Mouse (Mus musculus) heart, embryonic 11.5 days (tissue): ENCODE results near the gene Zp2. TPM values are rescaled to one million over a fixed set of nuclear protein-coding genes. Genes with fewer than 3 reads are reported as not detected.

ENCODE experiments used
- ATAC-seq: fragments of 200-750 bp; cut with Nextera tagmentation; replicated peaks from 2 replicates; pipeline ENCODE4 v1.8.0; 2017; ENCODE audit warnings: moderate library complexity; ENCODE audit not compliant: insufficient number of reproducible peaks, low FRiP score, low TSS enrichment
- H3K27ac ChIP-seq: fragments of 300-500 bp; sonication (generic); 2 replicates; pipeline ENCODE4 v1.5.1; 2014; ENCODE audit warnings: mild to moderate bottlenecking, low read depth, low read length
- H3K27me3 ChIP-seq: fragments of 300-500 bp; sonication (generic); 2 replicates; pipeline ENCODE4 v1.6.1; 2014; ENCODE audit warnings: mild to moderate bottlenecking, low read length, mixed read lengths; ENCODE audit not compliant: control insufficient read depth, insufficient read depth
- H3K36me3 ChIP-seq: fragments of 300-500 bp; sonication (generic); 2 replicates; pipeline ENCODE4 v1.6.1; 2014; ENCODE audit warnings: mild to moderate bottlenecking, low read length, moderate library complexity, mixed read lengths; ENCODE audit not compliant: control insufficient read depth, insufficient read depth
- H3K4me1 ChIP-seq: fragments of 300-500 bp; sonication (generic); 2 replicates; pipeline ENCODE4 v1.6.1; 2014; ENCODE audit warnings: low read length; ENCODE audit not compliant: control insufficient read depth, insufficient read depth
- H3K4me2 ChIP-seq: fragments of 300-500 bp; sonication (generic); 2 replicates; pipeline ENCODE4 v1.6.1; 2014; ENCODE audit warnings: mild to moderate bottlenecking, moderate library complexity
- H3K4me3 ChIP-seq: fragments of 300-500 bp; sonication (generic); 2 replicates; pipeline ENCODE4 v1.5.1; 2014; ENCODE audit warnings: low read depth, low read length
- H3K9ac ChIP-seq: fragments of 300-500 bp; sonication (generic); 2 replicates; pipeline ENCODE4 v1.6.1; 2014; ENCODE audit warnings: mild to moderate bottlenecking, low read depth, low read length, moderate library complexity
- H3K9me3 ChIP-seq: fragments of 300-500 bp; sonication (generic); replicated peaks from 2 replicates; pipeline ENCODE4 v1.6.1; 2016; ENCODE audit warnings: low read length; ENCODE audit not compliant: control insufficient read depth
- WGBS: fragments of 180-500 bp; shearing (Covaris S2); extraction: QIAGEN DNeasy Blood & Tissue Kit; methylation state at CpG from one replicate; pipeline ENCODE4 v1.1.7; 2014; ENCODE audit not compliant: insufficient replicate concordance; 5-methylcytosine and 5-hydroxymethylcytosine counted together
- polyA plus RNA-seq: library from polyadenylated mRNA; unstranded; fragments of >200 nt; fragmentation: Nextera tagmentation; extraction: Ambion mirVana; gene quantifications from 2 replicates; pipeline ENCODE4 v1.2.1, GENCODE M21; 2014

Zp2 gene
- polyA plus RNA-seq, 1 experiment from 2014 or later = 0.09 TPM

DNA sequence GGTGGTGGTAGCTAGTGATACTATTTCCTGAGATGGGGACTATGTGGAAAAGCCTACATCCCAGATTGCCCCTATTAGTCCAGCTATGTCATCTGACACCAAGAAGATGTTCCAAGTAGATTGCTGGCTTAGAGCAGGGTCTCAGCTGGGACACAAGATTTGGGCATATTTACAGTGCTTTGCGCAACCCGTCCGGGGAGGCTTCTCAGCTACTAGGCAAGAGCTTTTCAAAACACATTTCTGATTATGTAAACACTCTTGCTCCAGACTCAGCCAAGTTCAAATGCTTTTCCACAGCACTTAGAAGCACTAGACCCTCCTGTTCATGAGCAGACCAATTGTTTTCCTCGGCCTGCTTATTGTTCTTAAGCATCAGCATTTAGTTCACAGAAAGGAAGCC is 21.3 kb downstream of the Zp2 start:
- Histone ChIP-seq H3K9ac (no peak overlapping the region), H3K9me3 (no peaks in the 10 kb centered on the region), H3K36me3 (no peaks in the 10 kb centered on the region; the same call in 1 of the 2 replicates), H3K27me3 (no peaks in the 10 kb centered on the region), H3K4me2 (no peak overlapping the region), H3K27ac (no peak overlapping the region), H3K4me3 (no peak overlapping the region), H3K4me1 (no peaks in the 10 kb centered on the region)
- no peak for ATAC-seq
- WGBS = 84% methylated on average over 4 of the region's 4 CpGs

DNA sequence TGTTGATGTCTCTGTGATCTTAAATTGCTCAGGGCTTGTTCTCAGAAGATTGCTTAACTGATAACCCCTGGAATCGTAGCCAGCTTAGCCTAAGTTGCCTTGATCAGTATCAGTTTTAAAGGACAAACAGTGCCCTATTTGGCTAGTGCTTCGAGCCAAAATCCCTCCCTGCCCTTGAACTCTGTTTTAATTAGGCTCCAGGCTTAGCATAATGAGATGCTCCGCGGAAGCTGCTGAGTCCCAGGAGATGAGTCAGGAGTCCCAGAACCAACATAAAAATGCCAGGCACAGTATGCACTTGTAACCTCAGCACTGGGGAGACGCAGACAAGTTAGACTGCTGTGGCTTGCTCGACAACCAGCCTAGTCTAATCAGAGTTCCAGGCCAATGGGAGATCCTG is 27.6 kb downstream of the Zp2 start:
- H3K4me1 ChIP-seq = no peaks in the 10 kb centered on the region
- no peaks in the 10 kb centered on the region for H3K9me3 ChIP-seq
- H3K36me3 ChIP-seq = no peaks in the 10 kb centered on the region; the same call in 1 of the 2 replicates
- WGBS = 42% methylated on average over 6 of the region's 6 CpGs
- ATAC-seq = no peak
- H3K27me3 ChIP-seq = no peaks in the 10 kb centered on the region
- H3K27ac ChIP-seq = no peak overlapping the region
- no peak overlapping the region for H3K4me3 ChIP-seq
- H3K9ac ChIP-seq = no peak overlapping the region
- H3K4me2 ChIP-seq = no peak overlapping the region

DNA sequence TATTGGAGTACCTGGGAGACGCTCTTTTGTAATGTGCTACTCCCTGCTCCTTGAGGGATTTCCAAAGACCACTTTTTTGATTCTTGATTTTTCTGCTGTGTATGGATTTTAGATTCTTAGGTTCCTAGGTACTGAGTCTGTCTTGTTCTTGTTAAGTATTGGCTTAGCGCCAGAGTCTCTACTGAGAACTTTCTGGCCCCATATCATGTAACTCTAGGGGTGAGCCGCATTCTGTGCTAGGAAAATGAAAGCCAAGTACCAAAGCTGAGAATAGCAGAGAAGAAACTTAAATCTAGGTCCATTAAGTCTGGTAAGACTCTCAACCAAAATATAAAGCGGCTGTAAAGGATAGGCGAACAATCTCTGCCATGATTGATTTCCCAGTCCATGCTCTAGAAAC is 28.1 kb downstream of the Zp2 start:
- Histone ChIP-seq H3K9me3 (no peaks in the 10 kb centered on the region), H3K36me3 (no peaks in the 10 kb centered on the region; the same call in 1 of the 2 replicates)
- WGBS = 84% methylated on average over 5 of the region's 5 CpGs

DNA sequence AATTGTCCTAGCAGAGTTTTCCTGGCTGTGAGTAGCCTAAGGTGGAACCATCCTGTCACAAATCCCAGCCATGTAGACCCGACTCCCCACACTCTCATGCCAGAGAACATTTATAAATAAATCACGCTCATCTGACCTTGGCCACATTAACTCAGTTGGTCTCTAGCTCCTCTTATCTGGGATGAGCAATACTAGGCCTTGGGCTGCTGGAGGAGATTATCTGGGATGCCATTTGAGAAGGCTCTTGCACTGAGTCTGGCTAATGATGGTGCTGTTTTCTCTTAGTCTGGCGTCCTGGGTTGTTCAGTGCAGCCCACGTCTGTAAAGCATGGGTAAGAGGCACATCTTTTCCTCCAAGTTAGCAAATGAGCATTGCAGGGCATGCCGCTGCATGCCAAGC is 35.4 kb downstream of the Zp2 start:
- H3K9ac ChIP-seq = no peak overlapping the region
- no peaks in the 10 kb centered on the region for H3K9me3 ChIP-seq
- ATAC-seq = no peak
- WGBS = 64% methylated on average over 5 of the region's 5 CpGs
- H3K27me3 ChIP-seq = no peaks in the 10 kb centered on the region
- no peaks in the 10 kb centered on the region; the same call in 1 of the 2 replicates for H3K36me3 ChIP-seq
- no peak overlapping the region for H3K4me2 ChIP-seq
- peaks cover 4% of the 10 kb centered on the region; the same call in 1 of the 2 replicates for H3K4me1 ChIP-seq
- H3K27ac ChIP-seq = no peak overlapping the region
- no peak overlapping the region for H3K4me3 ChIP-seq

More for the DNA sequence above, 28.1 kb downstream of the Zp2 start:
- Histone ChIP-seq H3K27ac (no peak overlapping the region), H3K4me3 (no peak overlapping the region), H3K4me2 (no peak overlapping the region), H3K9ac (no peak overlapping the region), H3K27me3 (no peaks in the 10 kb centered on the region), H3K4me1 (no peaks in the 10 kb centered on the region)
- no peak for ATAC-seq

- Histone ChIP-seq H3K4me2 (no peak overlapping the region), H3K9me3 (no peaks in the 10 kb centered on the region), H3K36me3 (no peaks in the 10 kb centered on the region; the same call in 1 of the 2 replicates), H3K4me1 (peaks cover 9% of the 10 kb centered on the region), H3K4me3 (no peak overlapping the region), H3K27me3 (no peaks in the 10 kb centered on the region), H3K9ac (no peak overlapping the region), H3K27ac (no peak overlapping the region)
- 50% methylated on average over 2 of the region's 2 CpGs for WGBS
- ATAC-seq = no peak
Measured at GRCm38 (mm10) chr7:120106356-120106755, 38.7 kb downstream of the Zp2 start.

DNA sequence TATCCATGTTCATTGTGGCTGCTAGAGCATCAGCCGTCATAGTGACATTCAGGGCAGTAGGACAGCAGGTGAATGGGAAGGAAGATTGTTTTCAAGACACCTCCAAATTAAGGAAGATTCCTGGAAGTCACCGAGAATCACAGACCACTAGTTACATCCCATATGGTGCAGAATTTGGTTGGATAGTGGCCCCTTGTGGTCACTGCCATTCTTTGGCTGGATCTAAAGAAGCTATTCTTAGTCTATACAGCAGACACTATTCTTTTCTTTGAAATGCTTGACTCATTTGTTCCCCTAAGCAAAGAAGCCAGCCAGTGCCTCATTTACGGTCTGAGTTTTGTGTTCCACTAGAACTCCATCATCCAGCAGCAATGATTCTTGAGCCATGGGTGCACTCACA is 40.1 kb downstream of the Zp2 start:
- Histone ChIP-seq H3K27me3 (no peaks in the 10 kb centered on the region), H3K9me3 (no peaks in the 10 kb centered on the region), H3K4me2 (no peak overlapping the region), H3K27ac (no peak overlapping the region), H3K9ac (no peak overlapping the region), H3K4me3 (no peak overlapping the region), H3K36me3 (no peaks in the 10 kb centered on the region; the same call in 1 of the 2 replicates), H3K4me1 (peaks cover 9% of the 10 kb centered on the region)
- ATAC-seq = no peak
- 63% methylated on average over 3 of the region's 3 CpGs for WGBS

DNA sequence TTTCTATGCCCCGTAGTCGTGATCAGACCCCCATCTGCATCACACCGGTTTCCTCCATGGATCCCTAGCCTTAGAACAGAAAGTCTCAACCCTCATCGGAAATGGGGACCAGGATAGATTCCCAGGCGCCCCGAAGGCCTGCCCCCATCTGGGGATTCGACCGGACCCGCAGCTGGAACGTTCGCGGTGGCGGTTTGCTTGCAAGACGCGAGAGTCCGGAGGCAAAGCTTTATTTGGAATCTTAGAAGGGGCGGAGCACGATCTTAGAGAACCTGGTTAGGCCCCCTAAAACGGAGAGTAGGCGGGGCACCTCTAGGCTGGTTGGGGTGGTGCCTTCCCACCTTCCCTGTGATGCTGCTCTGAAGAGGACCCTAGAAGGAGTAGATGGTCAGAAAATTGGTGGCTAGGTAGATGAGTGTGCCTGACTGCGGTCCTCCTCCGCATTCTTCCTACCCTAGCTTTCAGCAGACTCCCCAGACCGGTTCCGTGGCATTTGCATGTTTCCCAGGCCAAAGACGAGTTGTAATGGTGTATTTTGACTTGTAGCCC is 42.0 kb downstream of the Zp2 start:
- Histone ChIP-seq H3K4me1 (peaks cover 9% of the 10 kb centered on the region), H3K27ac (no peak overlapping the region), H3K9ac (peak overlapping the region; percentile 75), H3K4me3 (peak overlapping the region; percentile 73), H3K9me3 (no peaks in the 10 kb centered on the region), H3K36me3 (no peaks in the 10 kb centered on the region; the same call in 1 of the 2 replicates), H3K27me3 (no peaks in the 10 kb centered on the region), H3K4me2 (peak overlapping the region; percentile 97)
- no peak for ATAC-seq
- WGBS = 2% methylated on average over 25 of the region's 25 CpGs

DNA sequence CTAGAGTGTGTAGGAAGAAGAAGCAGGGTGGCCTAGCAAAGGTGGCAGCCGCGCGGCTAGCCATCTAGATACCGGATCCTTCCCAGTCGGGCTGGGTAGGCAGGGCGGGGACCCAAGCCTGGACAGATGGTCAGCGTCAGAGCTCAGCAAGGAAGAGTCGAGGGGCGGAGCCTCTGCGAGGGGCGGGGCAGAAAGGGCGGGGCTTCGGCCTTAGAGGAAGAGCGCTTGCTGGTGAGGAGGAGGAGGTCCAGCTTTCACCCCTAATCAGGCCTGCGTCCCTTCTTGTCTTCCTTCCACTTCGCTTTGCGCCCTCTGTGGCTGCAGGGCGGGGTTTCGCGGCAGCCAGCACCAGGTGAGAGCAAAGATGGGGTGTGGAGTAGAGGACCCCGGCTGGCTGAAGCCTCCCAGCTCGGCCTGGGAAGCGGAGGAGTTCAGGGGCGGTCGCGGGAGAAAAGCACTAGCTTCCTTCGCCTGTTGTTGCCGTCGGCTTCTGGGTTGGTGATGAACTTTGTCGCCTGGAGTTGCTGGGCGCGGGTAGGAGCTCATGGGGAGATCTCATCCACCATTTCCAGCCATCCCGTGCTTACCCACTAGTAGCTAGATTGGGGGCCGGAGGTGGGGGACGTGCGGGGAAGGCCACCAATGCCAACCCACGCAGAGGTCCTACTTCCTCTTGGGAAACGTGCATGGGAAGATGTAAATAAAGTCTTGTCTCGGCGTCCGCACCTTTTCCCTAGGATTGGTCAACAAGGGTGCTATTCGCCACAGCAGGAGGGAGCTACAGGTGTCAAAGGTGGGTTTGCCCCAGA is 42.7 kb downstream of the Zp2 start, which contains the start of gene Tmem159:
Gene Tmem159 (plus strand): TSS at position 190 of the 809 bp plus-strand sequence.
- Histone ChIP-seq H3K4me3 (peak within 1 kb of the TSS; percentile 73), H3K27ac (no peak within 1 kb of the TSS), H3K9ac (peak within 1 kb of the TSS; percentile 75), H3K4me2 (peak within 1 kb of the TSS; percentile 97), H3K27me3 (no peaks in the 10 kb centered on the region), H3K4me1 (peaks cover 9% of the 10 kb centered on the region), H3K9me3 (no peaks in the 10 kb centered on the region), H3K36me3 (no peaks in the 10 kb centered on the region)
- ATAC-seq = peak; percentile 95
- 1% methylated on average over 36 of the region's 42 CpGs for WGBS
